Mouse (Mus musculus) testis, postnatal 14 days (tissue): ENCODE data around the gene Col1a2.
A peak's percentile ranks its signal among the peaks of the same experiment; 100 is the strongest.

Source experiments
- DNase-seq: peaks from one replicate; pipeline ENCODE4 v3.0.0; 2021; ENCODE audit warnings: low spot score

Col1a2 gene

GRCm38 (mm10) chr6:4504603-4505131, at the start of gene Col1a2:
Col1a2 (plus strand) TSS chr6:4504814.
- DNase-seq: no peak

- no peak for DNase-seq
These were observed 49.1 kb upstream of the Col1a2 start for GRCm38 (mm10) chr6:4455518-4455917.

GRCm38 (mm10) chr6:4455961-4456617, 48.5 kb upstream of the Col1a2 start:
- DNase-seq: peak; percentile 62

- no peak for DNase-seq
These were observed 47.7 kb upstream of the Col1a2 start for GRCm38 (mm10) chr6:4456691-4457447.

GRCm38 (mm10) chr6:4457555-4457996, 47.0 kb upstream of the Col1a2 start:
- DNase-seq: peak; percentile 25

- no peak for DNase-seq
These were observed 39.3 kb upstream of the Col1a2 start for GRCm38 (mm10) chr6:4465320-4465719.

- DNase-seq: no peak
These were observed 21.1 kb upstream of the Col1a2 start for GRCm38 (mm10) chr6:4483577-4483936.

- no peak for DNase-seq
These were observed 20.5 kb upstream of the Col1a2 start for GRCm38 (mm10) chr6:4483937-4484601.

- peak; percentile 57 for DNase-seq
These were observed 16.3 kb upstream of the Col1a2 start for GRCm38 (mm10) chr6:4488349-4488748.

- no peak for DNase-seq
These were observed 15.6 kb upstream of the Col1a2 start for GRCm38 (mm10) chr6:4488966-4489365.

- DNase-seq: peak; percentile 64
These were observed 15.0 kb upstream of the Col1a2 start for GRCm38 (mm10) chr6:4489366-4490245.

GRCm38 (mm10) chr6:4493666-4494065, 10.9 kb upstream of the Col1a2 start:
- DNase-seq: no peak

GRCm38 (mm10) chr6:4496428-4496827, 8.2 kb upstream of the Col1a2 start:
- DNase-seq: no peak

GRCm38 (mm10) chr6:4503106-4503505, 1.5 kb upstream of the Col1a2 start:
- no peak for DNase-seq

- peak; percentile 70 for DNase-seq
These were observed 764 bp downstream of the Col1a2 start for GRCm38 (mm10) chr6:4505158-4505997.

GRCm38 (mm10) chr6:4506106-4506505, 1.5 kb downstream of the Col1a2 start:
- peak; percentile 41 for DNase-seq

- no peak for DNase-seq
These were observed 2.2 kb downstream of the Col1a2 start for GRCm38 (mm10) chr6:4506791-4507190.

- DNase-seq: no peak
These were observed 2.7 kb downstream of the Col1a2 start for GRCm38 (mm10) chr6:4507323-4507722.

GRCm38 (mm10) chr6:4508279-4508678, 3.7 kb downstream of the Col1a2 start:
- DNase-seq: no peak

GRCm38 (mm10) chr6:4509395-4509794, 4.8 kb downstream of the Col1a2 start:
- DNase-seq: no peak

- DNase-seq: no peak
These were observed 10.1 kb downstream of the Col1a2 start for GRCm38 (mm10) chr6:4514671-4515070.
